In the genomic region with DNA sequence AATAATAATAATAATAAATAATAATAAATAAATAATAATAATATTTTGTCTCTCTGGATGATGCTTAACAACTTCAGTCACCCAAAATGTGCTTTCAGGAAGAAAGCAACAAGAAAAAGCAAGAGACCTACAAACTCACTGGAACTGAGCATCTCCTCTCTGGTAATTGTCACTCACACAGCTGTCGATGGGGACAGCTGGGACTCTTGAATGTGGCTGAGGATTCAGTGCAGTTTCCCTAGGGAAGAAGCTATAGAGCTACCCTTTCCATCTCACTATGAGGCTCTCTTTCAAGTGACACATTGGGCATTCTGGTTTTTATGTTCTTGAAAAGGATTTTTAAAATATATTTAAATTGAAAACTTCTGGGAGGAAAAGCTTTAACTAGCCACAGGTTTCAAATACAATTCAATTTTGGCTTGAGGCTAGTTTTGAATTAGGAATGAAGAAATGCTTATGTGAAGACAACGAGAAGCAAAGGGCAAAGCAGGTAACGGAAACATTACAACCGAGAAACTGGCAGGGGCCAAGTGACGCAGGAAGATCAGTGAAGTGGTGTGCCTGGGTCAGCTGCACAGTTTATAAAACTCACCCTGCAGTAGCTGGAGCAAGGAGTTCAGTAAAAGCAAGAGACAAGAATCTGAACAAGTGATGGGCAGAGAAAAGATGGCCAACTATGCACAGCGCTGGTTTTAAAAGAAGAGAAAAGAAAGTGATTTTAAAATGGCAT, we compare ENCODE assay signal across 22 mouse cellular contexts.
"Had no signal": no experiment of that assay in that cellular context is flagged by ENCODE, and none has a peak within 500 bp of the region (broad histone marks: within the 10 kb centered on the region; RNA-seq: fewer than 3 reads in every experiment).

No protein-coding gene starts in this region.

- H3K36me3 ChIP-seq: limb, embryonic 10.5 days; limb, embryonic 13.5 days; lung, embryonic 15.5 days; midbrain, embryonic 10.5 days; midbrain, embryonic 13.5 days; neural tube, embryonic 13.5 days had no signal

- H3K9me3 ChIP-seq: limb, embryonic 10.5 days; limb, embryonic 13.5 days; liver, embryonic 12.5 days; liver, embryonic 15.5 days; lung, embryonic 15.5 days; megakaryocyte, embryonic 14.5 days; midbrain, embryonic 10.5 days; midbrain, embryonic 13.5 days; neural tube, embryonic 13.5 days had no signal

- DNase-seq: kidney, adult 18-20 months; kidney, adult 9 months; kidney, postnatal 14 days; kidney, postnatal 4 days; liver; lung, adult 18-20 months; lung, postnatal 10 days; lung, postnatal 36 days; right cerebral cortex, adult 18-20 months; right cerebral cortex, postnatal 14 days; right cerebral cortex, postnatal 4 days had no signal

- H3K4me2 ChIP-seq: limb, embryonic 13.5 days; liver, embryonic 12.5 days; liver, embryonic 15.5 days; lung, embryonic 15.5 days; midbrain, embryonic 13.5 days; neural tube, embryonic 13.5 days had no signal

- ATAC-seq: intestine, embryonic 16.5 days; liver, embryonic 12.5 days; midbrain, embryonic 13.5 days had no signal

- H3K4me3 ChIP-seq: limb, embryonic 10.5 days; limb, embryonic 13.5 days; liver, embryonic 12.5 days; liver, embryonic 15.5 days; lung, embryonic 15.5 days; megakaryocyte, embryonic 14.5 days; midbrain, embryonic 10.5 days; midbrain, embryonic 13.5 days; neural tube, embryonic 13.5 days had no signal

- H3K9ac ChIP-seq: limb, embryonic 13.5 days; liver, embryonic 12.5 days; liver, embryonic 15.5 days; lung, embryonic 15.5 days; midbrain, embryonic 13.5 days; neural tube, embryonic 13.5 days had no signal

- H3K27me3 ChIP-seq: limb, embryonic 13.5 days; liver, embryonic 12.5 days; liver, embryonic 15.5 days; lung, embryonic 15.5 days; megakaryocyte, embryonic 14.5 days; midbrain, embryonic 13.5 days; neural tube, embryonic 13.5 days had no signal

- H3K27ac ChIP-seq: limb, embryonic 10.5 days; limb, embryonic 13.5 days; liver, embryonic 12.5 days; liver, embryonic 15.5 days; lung, embryonic 15.5 days; midbrain, embryonic 10.5 days; midbrain, embryonic 13.5 days; neural tube, embryonic 13.5 days; stomach, postnatal 0 days had no signal
